Mouse (Mus musculus): ENCODE results near the gene Tspan5. TPM values are rescaled to one million over a fixed set of nuclear protein-coding genes. Genes with fewer than 3 reads are reported as not detected.

Gene Tspan5
- polyA plus RNA-seq, 1 experiment: 23.8 TPM

DNA sequence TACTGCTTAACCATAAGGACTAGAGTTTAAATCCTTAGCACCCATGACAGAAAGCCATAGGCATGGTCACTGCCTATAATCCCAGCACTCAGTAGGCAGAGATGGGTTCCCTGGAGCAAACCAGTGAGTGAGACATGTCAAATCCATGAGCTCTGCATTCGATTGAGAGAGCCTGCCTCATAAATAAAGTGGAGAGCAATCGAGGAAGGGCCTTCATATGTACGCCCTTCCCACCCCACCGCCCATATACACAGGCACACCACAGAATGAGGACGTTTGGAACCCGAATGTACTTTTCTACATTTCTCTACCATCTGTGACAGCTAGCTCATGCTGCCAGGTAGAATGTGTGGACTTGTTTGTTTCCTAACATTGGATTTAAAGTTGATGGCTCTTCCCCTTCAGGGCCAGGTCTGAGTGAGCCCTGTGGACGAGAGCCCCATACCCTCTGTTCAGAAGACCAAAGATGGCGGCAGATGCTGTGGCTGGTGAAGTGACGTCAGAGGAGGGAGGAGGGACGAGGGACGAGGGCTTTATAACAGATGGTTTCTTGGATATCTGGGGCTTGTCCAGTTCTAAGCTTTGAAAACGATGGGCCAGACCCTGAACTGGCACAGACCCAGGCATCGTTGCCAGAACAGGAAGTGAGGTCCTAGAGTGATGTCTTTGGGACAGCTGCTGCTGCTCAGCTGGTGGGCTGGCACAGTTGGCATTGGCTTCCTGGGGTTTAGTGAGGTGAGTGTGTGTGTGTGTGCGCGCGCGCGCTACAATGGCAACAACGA, 42.1 kb downstream of the Tspan5 start:
- 81% methylated on average over 19 of the region's 19 CpGs for WGBS

DNA sequence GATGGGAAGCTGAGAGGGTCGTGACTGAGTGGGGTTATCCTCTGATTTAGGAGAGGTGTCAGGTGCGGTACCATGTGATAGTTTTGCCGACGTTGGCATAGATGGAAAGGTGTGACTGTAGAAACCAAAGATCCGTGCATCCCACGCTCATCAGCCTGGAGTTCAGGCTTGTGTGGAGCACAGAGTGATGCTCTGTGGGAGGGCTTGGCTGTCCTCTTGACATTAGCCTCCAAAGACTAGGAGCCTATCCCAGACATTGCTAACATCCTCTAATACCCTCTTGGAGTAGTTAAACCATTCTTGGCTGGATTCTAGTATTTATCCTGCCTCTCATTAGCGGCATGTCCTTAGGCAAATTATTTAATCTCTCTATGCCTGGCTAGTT, 42.6 kb downstream of the Tspan5 start:
- no peak overlapping the region for H3K27ac ChIP-seq (ENCODE audit: insufficient read depth, low read depth, low read length)
- no peaks in the 10 kb centered on the region for H3K36me3 ChIP-seq (ENCODE audit: control insufficient read depth, insufficient read depth, low read length)
- DNase-seq: no peak
- no peak for TF ChIP-seq POLR2A (IDR thresholded peaks at IDR 0.05; ENCODE audit: low read depth, low read length)
- TF ChIP-seq CTCF (conservative IDR thresholded peaks at IDR 0.05; ENCODE audit: insufficient read depth, insufficient read length, low read depth, low read length): no peak
- 75% methylated on average over 7 of the region's 7 CpGs for WGBS
- H3K27me3 ChIP-seq (replicated peaks; ENCODE audit: control insufficient read depth, insufficient read depth, low read length): no peaks in the 10 kb centered on the region
- H3K4me1 ChIP-seq (ENCODE audit: control insufficient read depth, insufficient read depth, low read length): no peaks in the 10 kb centered on the region
- no peak overlapping the region for H3K4me3 ChIP-seq (ENCODE audit: insufficient read depth, low read depth, low read length)

More for the DNA sequence above, 42.1 kb downstream of the Tspan5 start:
- H3K27me3 ChIP-seq (replicated peaks; ENCODE audit: control insufficient read depth, insufficient read depth, low read length): no peaks in the 10 kb centered on the region
- TF ChIP-seq POLR2A (IDR thresholded peaks at IDR 0.05; ENCODE audit: low read depth, low read length): no peak
- no peak for TF ChIP-seq CTCF (conservative IDR thresholded peaks at IDR 0.05; ENCODE audit: insufficient read depth, insufficient read length, low read depth, low read length)
- H3K4me1 ChIP-seq (ENCODE audit: control insufficient read depth, insufficient read depth, low read length): no peaks in the 10 kb centered on the region
- no peak for DNase-seq
- no peak overlapping the region for H3K4me3 ChIP-seq (ENCODE audit: insufficient read depth, low read depth, low read length)
- H3K36me3 ChIP-seq (ENCODE audit: control insufficient read depth, insufficient read depth, low read length): no peaks in the 10 kb centered on the region
- H3K27ac ChIP-seq (ENCODE audit: insufficient read depth, low read depth, low read length): no peak overlapping the region

DNA sequence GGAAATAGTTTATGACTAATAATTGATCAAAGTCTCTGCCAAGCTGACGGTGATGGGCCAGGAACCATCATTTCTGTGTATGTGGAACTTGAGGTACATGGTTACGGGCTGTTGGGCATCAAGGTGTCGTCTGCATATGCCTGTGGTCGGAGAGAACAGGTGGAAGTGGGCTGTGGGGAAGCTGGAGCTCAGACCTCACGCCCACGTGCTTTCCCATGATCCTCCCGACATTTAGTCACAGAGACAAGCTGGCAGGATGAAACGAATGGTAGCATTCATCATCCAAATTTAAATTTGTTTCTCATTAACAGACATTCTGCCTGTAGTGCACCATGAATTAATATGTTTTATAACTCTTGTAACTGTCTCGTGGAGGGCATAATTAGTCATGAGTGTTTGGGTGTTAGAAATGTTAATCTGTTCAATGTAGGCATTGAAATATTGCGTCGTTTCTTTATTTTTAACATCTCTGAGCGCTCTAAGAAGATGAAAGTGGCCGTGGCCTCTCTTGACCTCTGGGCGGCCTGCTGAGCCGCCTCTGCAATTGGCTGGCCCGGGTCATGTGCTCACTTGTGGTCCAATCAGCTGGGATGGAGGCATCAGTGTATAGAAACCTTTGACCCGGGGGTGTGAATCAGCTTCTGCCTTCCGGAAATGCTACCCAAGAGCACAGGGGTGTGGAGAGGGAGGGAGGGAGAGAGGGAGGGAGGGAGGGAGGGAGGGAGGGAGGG, 45.9 kb downstream of the Tspan5 start:
- TF ChIP-seq POLR2A (IDR thresholded peaks at IDR 0.05; ENCODE audit: low read depth, low read length) (no peak), CTCF (conservative IDR thresholded peaks at IDR 0.05; ENCODE audit: insufficient read depth, insufficient read length, low read depth, low read length) (no peak)
- DNase-seq: no peak
- WGBS: 88% methylated on average over 18 of the region's 18 CpGs
- Histone ChIP-seq H3K27me3 (replicated peaks; ENCODE audit: control insufficient read depth, insufficient read depth, low read length) (no peaks in the 10 kb centered on the region), H3K27ac (ENCODE audit: insufficient read depth, low read depth, low read length) (no peak overlapping the region), H3K4me3 (ENCODE audit: insufficient read depth, low read depth, low read length) (no peak overlapping the region), H3K36me3 (ENCODE audit: control insufficient read depth, insufficient read depth, low read length) (no peaks in the 10 kb centered on the region), H3K4me1 (ENCODE audit: control insufficient read depth, insufficient read depth, low read length) (no peaks in the 10 kb centered on the region)

GRCm38 (mm10) chr3:138788489-138788850, 46.5 kb downstream of the Tspan5 start:
- no peaks in the 10 kb centered on the region for H3K27me3 ChIP-seq (replicated peaks; ENCODE audit: control insufficient read depth, insufficient read depth, low read length)
- WGBS: 91% methylated on average over 17 of the region's 17 CpGs
- no peak overlapping the region for H3K4me3 ChIP-seq (ENCODE audit: insufficient read depth, low read depth, low read length)
- no peak for DNase-seq
- TF ChIP-seq POLR2A (IDR thresholded peaks at IDR 0.05; ENCODE audit: low read depth, low read length) (no peak), CTCF (conservative IDR thresholded peaks at IDR 0.05; ENCODE audit: insufficient read depth, insufficient read length, low read depth, low read length) (no peak)
- H3K36me3 ChIP-seq (ENCODE audit: control insufficient read depth, insufficient read depth, low read length): no peaks in the 10 kb centered on the region
- H3K27ac ChIP-seq (ENCODE audit: insufficient read depth, low read depth, low read length): no peak overlapping the region
- H3K4me1 ChIP-seq (ENCODE audit: control insufficient read depth, insufficient read depth, low read length): no peaks in the 10 kb centered on the region

- TF ChIP-seq CTCF (conservative IDR thresholded peaks at IDR 0.05; ENCODE audit: insufficient read depth, insufficient read length, low read depth, low read length) (no peak), POLR2A (IDR thresholded peaks at IDR 0.05; ENCODE audit: low read depth, low read length) (no peak)
- H3K36me3 ChIP-seq (ENCODE audit: control insufficient read depth, insufficient read depth, low read length): no peaks in the 10 kb centered on the region
Observed at GRCm38 (mm10) chr3:138789275-138789674, 47.3 kb downstream of the Tspan5 start.

DNA sequence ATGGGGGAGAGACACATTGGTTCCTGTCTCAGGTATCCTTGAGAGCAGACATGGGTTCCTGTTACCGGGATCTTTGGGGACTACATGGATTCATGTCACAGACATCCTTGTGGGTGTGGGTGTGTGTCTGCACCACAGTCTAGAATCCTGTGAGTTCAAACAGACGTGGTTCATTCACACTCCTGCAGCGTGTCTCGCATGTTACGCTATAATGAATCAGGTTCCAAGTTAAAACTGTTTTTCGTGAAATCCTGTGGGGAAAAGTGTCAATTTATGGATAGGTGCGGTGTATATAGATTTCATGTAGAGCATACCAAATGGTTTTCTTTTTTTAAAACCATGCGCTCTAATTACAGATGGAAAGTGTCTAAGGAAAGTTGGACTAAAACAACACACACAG, 52.5 kb downstream of the Tspan5 start:
- Histone ChIP-seq H3K36me3 (ENCODE audit: control insufficient read depth, insufficient read depth, low read length) (no peaks in the 10 kb centered on the region), H3K4me3 (ENCODE audit: insufficient read depth, low read depth, low read length) (no peak overlapping the region), H3K27ac (ENCODE audit: insufficient read depth, low read depth, low read length) (no peak overlapping the region), H3K4me1 (ENCODE audit: control insufficient read depth, insufficient read depth, low read length) (no peaks in the 10 kb centered on the region), H3K27me3 (replicated peaks; ENCODE audit: control insufficient read depth, insufficient read depth, low read length) (no peaks in the 10 kb centered on the region)
- TF ChIP-seq POLR2A (IDR thresholded peaks at IDR 0.05; ENCODE audit: low read depth, low read length): no peak
- TF ChIP-seq CTCF (conservative IDR thresholded peaks at IDR 0.05; ENCODE audit: insufficient read depth, insufficient read length, low read depth, low read length): no peak
- 91% methylated on average over 8 of the region's 8 CpGs for WGBS
- no peak for DNase-seq

More at GRCm38 (mm10) chr3:138789275-138789674, 47.3 kb downstream of the Tspan5 start:
- no peak for DNase-seq
- Histone ChIP-seq H3K27me3 (replicated peaks; ENCODE audit: control insufficient read depth, insufficient read depth, low read length) (no peaks in the 10 kb centered on the region), H3K4me1 (ENCODE audit: control insufficient read depth, insufficient read depth, low read length) (no peaks in the 10 kb centered on the region), H3K27ac (ENCODE audit: insufficient read depth, low read depth, low read length) (no peak overlapping the region), H3K4me3 (ENCODE audit: insufficient read depth, low read depth, low read length) (no peak overlapping the region)
- WGBS: 89% methylated on average over 5 of the region's 5 CpGs

DNA sequence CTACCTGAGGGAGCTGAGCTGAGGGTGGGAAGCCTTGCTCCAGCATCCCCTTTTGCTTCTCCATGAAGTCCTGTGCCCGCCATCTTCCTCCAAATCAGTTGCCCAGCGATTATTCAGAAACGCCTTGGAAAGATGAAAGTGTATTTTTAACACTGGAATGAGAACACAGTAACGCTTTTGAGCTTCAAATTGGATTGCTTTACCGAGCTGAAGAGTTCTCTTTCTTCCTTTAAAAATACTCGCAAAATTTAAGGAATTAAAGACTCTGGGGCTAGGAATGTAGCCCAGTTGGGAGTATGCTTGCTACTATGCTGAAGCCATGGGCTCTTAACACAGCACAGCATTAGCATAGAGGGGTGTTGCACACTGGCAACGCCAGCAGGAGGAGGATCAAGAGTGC, 54.0 kb downstream of the Tspan5 start:
- H3K36me3 ChIP-seq (ENCODE audit: control insufficient read depth, insufficient read depth, low read length): no peaks in the 10 kb centered on the region
- WGBS: 89% methylated on average over 7 of the region's 7 CpGs
- TF ChIP-seq CTCF (conservative IDR thresholded peaks at IDR 0.05; ENCODE audit: insufficient read depth, insufficient read length, low read depth, low read length) (no peak), POLR2A (IDR thresholded peaks at IDR 0.05; ENCODE audit: low read depth, low read length) (no peak)
- H3K27me3 ChIP-seq (replicated peaks; ENCODE audit: control insufficient read depth, insufficient read depth, low read length): no peaks in the 10 kb centered on the region
- H3K4me1 ChIP-seq (ENCODE audit: control insufficient read depth, insufficient read depth, low read length): no peaks in the 10 kb centered on the region
- no peak overlapping the region for H3K27ac ChIP-seq (ENCODE audit: insufficient read depth, low read depth, low read length)
- no peak overlapping the region for H3K4me3 ChIP-seq (ENCODE audit: insufficient read depth, low read depth, low read length)
- DNase-seq: no peak
